Mouse (Mus musculus): ENCODE results near the gene D230025D16Rik. TPM values are rescaled to one million over a fixed set of nuclear protein-coding genes. Genes with fewer than 3 reads are reported as not detected.

The D230025D16Rik gene
- polyA plus RNA-seq, 1 experiment from 2014 or later, result 33.1 TPM

- DNase-seq (ENCODE audit: low spot score) (no peak), ATAC-seq (ENCODE audit: low FRiP score) (no peak)
- Histone ChIP-seq H3K36me3 (replicated peaks; ENCODE audit: control insufficient read depth, insufficient read depth) (peaks cover 7% of the 10 kb centered on the region), H3K9ac (no peak overlapping the region), H3K27me3 (ENCODE audit: control insufficient read depth, insufficient read depth, low read length) (peaks cover 99% of the 10 kb centered on the region), H3K27ac (no peak overlapping the region), H3K4me2 (replicated peaks) (peak overlapping the region; percentile 83), H3K4me3 (replicated peaks; ENCODE audit: low read length) (peak overlapping the region; percentile 38; the same call in 1 of the 2 replicates), H3K4me1 (replicated peaks; ENCODE audit: control insufficient read depth, insufficient read depth, low read length) (peaks cover 24% of the 10 kb centered on the region), H3K9me3 (ENCODE audit: control insufficient read depth, low read length) (no peaks in the 10 kb centered on the region)
- WGBS, result 12% methylated on average over 11 of the region's 11 CpGs
These were observed 50.4 kb downstream of the D230025D16Rik start for GRCm38 (mm10) chr8:105275387-105275786.

- no peak for DNase-seq (ENCODE audit: low spot score)
- Histone ChIP-seq H3K4me3 (replicated peaks; ENCODE audit: low read length) (peak within 1 kb of the TSS; percentile 38), H3K36me3 (replicated peaks; ENCODE audit: control insufficient read depth, insufficient read depth) (peaks cover 12% of the 10 kb centered on the region), H3K27me3 (ENCODE audit: control insufficient read depth, insufficient read depth, low read length) (peaks cover 96% of the 10 kb centered on the region), H3K4me2 (replicated peaks) (peak within 1 kb of the TSS; percentile 83), H3K27ac (no peak within 1 kb of the TSS), H3K9ac (peak within 1 kb of the TSS; percentile 49), H3K9me3 (ENCODE audit: control insufficient read depth, low read length) (no peaks in the 10 kb centered on the region), H3K4me1 (replicated peaks; ENCODE audit: control insufficient read depth, insufficient read depth, low read length) (peaks cover 20% of the 10 kb centered on the region)
- no peak for ATAC-seq (ENCODE audit: low FRiP score)
- 5% methylated on average over 10 of the region's 10 CpGs for WGBS
These were observed 50.9 kb downstream of the D230025D16Rik start, which contains the start of gene Nol3 for GRCm38 (mm10) chr8:105275840-105276239. Gene Nol3 (plus strand): TSS chr8:105276140.

GRCm38 (mm10) chr8:105276292-105277120, 51.6 kb downstream of the D230025D16Rik start:
- DNase-seq (ENCODE audit: low spot score), result no peak
- Histone ChIP-seq H3K4me3 (replicated peaks; ENCODE audit: low read length) (peak overlapping the region; percentile 38), H3K27me3 (ENCODE audit: control insufficient read depth, insufficient read depth, low read length) (peaks cover 89% of the 10 kb centered on the region), H3K9me3 (ENCODE audit: control insufficient read depth, low read length) (no peaks in the 10 kb centered on the region), H3K9ac (peak overlapping the region; percentile 49), H3K4me2 (replicated peaks) (peak overlapping the region; percentile 83), H3K4me1 (replicated peaks; ENCODE audit: control insufficient read depth, insufficient read depth, low read length) (peaks cover 20% of the 10 kb centered on the region), H3K36me3 (replicated peaks; ENCODE audit: control insufficient read depth, insufficient read depth) (peaks cover 15% of the 10 kb centered on the region), H3K27ac (no peak overlapping the region)
- ATAC-seq (ENCODE audit: low FRiP score), result peak; percentile 65
- 2% methylated on average over 30 of the region's 30 CpGs for WGBS

- H3K27me3 ChIP-seq (ENCODE audit: control insufficient read depth, insufficient read depth, low read length), result peaks cover 65% of the 10 kb centered on the region
- H3K9ac ChIP-seq, result no peak overlapping the region
- 3% methylated on average over 28 of the region's 28 CpGs for WGBS
- H3K4me1 ChIP-seq (replicated peaks; ENCODE audit: control insufficient read depth, insufficient read depth, low read length), result peaks cover 20% of the 10 kb centered on the region
- H3K36me3 ChIP-seq (replicated peaks; ENCODE audit: control insufficient read depth, insufficient read depth), result peaks cover 34% of the 10 kb centered on the region
- peak; percentile 59; the same call in 1 of the 2 replicates for ATAC-seq (ENCODE audit: low FRiP score)
- H3K9me3 ChIP-seq (ENCODE audit: control insufficient read depth, low read length), result no peaks in the 10 kb centered on the region
- peak; percentile 70 for DNase-seq (ENCODE audit: low spot score)
- peak overlapping the region; percentile 39 for H3K4me2 ChIP-seq (replicated peaks)
- H3K27ac ChIP-seq, result no peak overlapping the region
- peak overlapping the region; percentile 2; the same call in 1 of the 2 replicates for H3K4me3 ChIP-seq (replicated peaks; ENCODE audit: low read length)
These were observed 54.0 kb downstream of the D230025D16Rik start for GRCm38 (mm10) chr8:105278911-105279334.

- no peak for ATAC-seq (ENCODE audit: low FRiP score)
- H3K36me3 ChIP-seq (replicated peaks; ENCODE audit: control insufficient read depth, insufficient read depth), result peaks cover 47% of the 10 kb centered on the region
- WGBS, result 68% methylated on average over 3 of the region's 3 CpGs
These were observed 55.6 kb downstream of the D230025D16Rik start for GRCm38 (mm10) chr8:105280567-105280966.

GRCm38 (mm10) chr8:105281821-105282220, 56.9 kb downstream of the D230025D16Rik start:
- Histone ChIP-seq H3K4me1 (replicated peaks; ENCODE audit: control insufficient read depth, insufficient read depth, low read length) (peaks cover 22% of the 10 kb centered on the region), H3K36me3 (replicated peaks; ENCODE audit: control insufficient read depth, insufficient read depth) (peaks cover 57% of the 10 kb centered on the region), H3K27me3 (ENCODE audit: control insufficient read depth, insufficient read depth, low read length) (peaks cover 37% of the 10 kb centered on the region), H3K4me3 (replicated peaks; ENCODE audit: low read length) (no peak overlapping the region), H3K4me2 (replicated peaks) (no peak overlapping the region), H3K9ac (no peak overlapping the region), H3K27ac (no peak overlapping the region), H3K9me3 (ENCODE audit: control insufficient read depth, low read length) (no peaks in the 10 kb centered on the region)
- DNase-seq (ENCODE audit: low spot score), result no peak
- WGBS, result 93% methylated on average over 12 of the region's 12 CpGs
- no peak for ATAC-seq (ENCODE audit: low FRiP score)

More at GRCm38 (mm10) chr8:105280567-105280966, 55.6 kb downstream of the D230025D16Rik start:
- no peak for DNase-seq (ENCODE audit: low spot score)
- Histone ChIP-seq H3K27me3 (ENCODE audit: control insufficient read depth, insufficient read depth, low read length) (peaks cover 48% of the 10 kb centered on the region), H3K4me1 (replicated peaks; ENCODE audit: control insufficient read depth, insufficient read depth, low read length) (peaks cover 19% of the 10 kb centered on the region), H3K4me2 (replicated peaks) (no peak overlapping the region), H3K9ac (no peak overlapping the region), H3K27ac (no peak overlapping the region), H3K4me3 (replicated peaks; ENCODE audit: low read length) (no peak overlapping the region), H3K9me3 (ENCODE audit: control insufficient read depth, low read length) (no peaks in the 10 kb centered on the region)

- Histone ChIP-seq H3K4me3 (replicated peaks; ENCODE audit: low read length) (no peak overlapping the region), H3K27ac (no peak overlapping the region), H3K27me3 (ENCODE audit: control insufficient read depth, insufficient read depth, low read length) (peaks cover 33% of the 10 kb centered on the region), H3K36me3 (replicated peaks; ENCODE audit: control insufficient read depth, insufficient read depth) (peaks cover 57% of the 10 kb centered on the region), H3K4me2 (replicated peaks) (no peak overlapping the region), H3K4me1 (replicated peaks; ENCODE audit: control insufficient read depth, insufficient read depth, low read length) (peaks cover 26% of the 10 kb centered on the region), H3K9me3 (ENCODE audit: control insufficient read depth, low read length) (no peaks in the 10 kb centered on the region), H3K9ac (no peak overlapping the region)
- 90% methylated on average over 4 of the region's 4 CpGs for WGBS
- no peak for DNase-seq (ENCODE audit: low spot score)
- no peak for ATAC-seq (ENCODE audit: low FRiP score)
These were observed 57.3 kb downstream of the D230025D16Rik start for GRCm38 (mm10) chr8:105282239-105282638.

- Histone ChIP-seq H3K27ac (no peak overlapping the region), H3K9me3 (ENCODE audit: control insufficient read depth, low read length) (no peaks in the 10 kb centered on the region), H3K4me1 (replicated peaks; ENCODE audit: control insufficient read depth, insufficient read depth, low read length) (peaks cover 33% of the 10 kb centered on the region), H3K4me3 (replicated peaks; ENCODE audit: low read length) (no peak overlapping the region), H3K27me3 (ENCODE audit: control insufficient read depth, insufficient read depth, low read length) (peaks cover 24% of the 10 kb centered on the region), H3K36me3 (replicated peaks; ENCODE audit: control insufficient read depth, insufficient read depth) (peaks cover 57% of the 10 kb centered on the region), H3K9ac (no peak overlapping the region), H3K4me2 (replicated peaks) (no peak overlapping the region)
- ATAC-seq (ENCODE audit: low FRiP score) (no peak), DNase-seq (ENCODE audit: low spot score) (no peak)
- 28% methylated on average over 23 of the region's 23 CpGs for WGBS
These were observed 58.1 kb downstream of the D230025D16Rik start for GRCm38 (mm10) chr8:105283074-105283473.

GRCm38 (mm10) chr8:105285514-105285913, 60.6 kb downstream of the D230025D16Rik start:
- ATAC-seq (ENCODE audit: low FRiP score) (no peak), DNase-seq (ENCODE audit: low spot score) (no peak)
- peaks cover 35% of the 10 kb centered on the region for H3K4me1 ChIP-seq (replicated peaks; ENCODE audit: control insufficient read depth, insufficient read depth, low read length)
- 36% methylated on average over 12 of the region's 12 CpGs for WGBS
- no peaks in the 10 kb centered on the region for H3K9me3 ChIP-seq (ENCODE audit: control insufficient read depth, low read length)
- H3K36me3 ChIP-seq (replicated peaks; ENCODE audit: control insufficient read depth, insufficient read depth), result peaks cover 48% of the 10 kb centered on the region
- H3K4me3 ChIP-seq (replicated peaks; ENCODE audit: low read length), result no peak overlapping the region
- H3K27me3 ChIP-seq (ENCODE audit: control insufficient read depth, insufficient read depth, low read length), result 0 out of 2 replicates have a peak, but pooled peaks cover 5% of the 10 kb centered on the region
- no peak overlapping the region for H3K9ac ChIP-seq
- H3K27ac ChIP-seq, result no peak overlapping the region
- peak overlapping the region; percentile 66; the same call in 1 of the 2 replicates for H3K4me2 ChIP-seq (replicated peaks)

Data from hindbrain, embryonic 14.5 days (tissue).